Mouse (Mus musculus): ENCODE results near the gene Rhot2. TPM values are rescaled to one million over a fixed set of nuclear protein-coding genes. Genes with fewer than 3 reads are reported as not detected.
A peak's percentile ranks its signal among the peaks of the same experiment; 100 is the strongest.
"Not testable (repeated sequence)": the region's sequence is repeated elsewhere in the genome, so short reads cannot be mapped to it uniquely, and the experiment has no call there.

The Rhot2 gene
- total RNA-seq, 2 experiments from 2014 or later = 13.9 to 15.6 TPM

DNA sequence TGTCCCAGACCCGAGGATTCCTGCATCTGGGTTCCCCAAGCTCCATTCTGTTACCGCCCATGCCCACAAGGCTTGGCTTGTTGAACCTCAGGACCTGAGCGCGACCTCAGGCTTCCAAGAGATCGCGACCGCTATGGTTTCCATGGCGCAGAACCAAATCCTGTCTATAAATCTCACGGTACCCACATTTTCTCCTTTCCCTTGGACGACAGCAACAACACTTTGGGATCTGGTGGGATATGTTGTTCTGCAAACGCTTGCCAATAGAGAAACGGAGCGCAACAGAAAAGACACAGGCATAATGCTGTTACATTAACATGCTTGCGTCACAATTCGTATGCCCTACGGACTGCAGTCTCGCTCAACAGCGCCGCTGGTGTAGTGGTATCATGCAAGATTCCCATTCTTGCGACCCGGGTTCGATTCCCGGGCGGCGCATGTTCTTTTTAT is 30.1 kb upstream of the Rhot2 start, which contains the start of gene Mettl26:
Gene Mettl26, plus strand, starts transcription at position 354 of the 450 bp plus-strand sequence.
- ATAC-seq (ENCODE audit: poor library complexity, severe bottlenecking) = peak; percentile 78

DNA sequence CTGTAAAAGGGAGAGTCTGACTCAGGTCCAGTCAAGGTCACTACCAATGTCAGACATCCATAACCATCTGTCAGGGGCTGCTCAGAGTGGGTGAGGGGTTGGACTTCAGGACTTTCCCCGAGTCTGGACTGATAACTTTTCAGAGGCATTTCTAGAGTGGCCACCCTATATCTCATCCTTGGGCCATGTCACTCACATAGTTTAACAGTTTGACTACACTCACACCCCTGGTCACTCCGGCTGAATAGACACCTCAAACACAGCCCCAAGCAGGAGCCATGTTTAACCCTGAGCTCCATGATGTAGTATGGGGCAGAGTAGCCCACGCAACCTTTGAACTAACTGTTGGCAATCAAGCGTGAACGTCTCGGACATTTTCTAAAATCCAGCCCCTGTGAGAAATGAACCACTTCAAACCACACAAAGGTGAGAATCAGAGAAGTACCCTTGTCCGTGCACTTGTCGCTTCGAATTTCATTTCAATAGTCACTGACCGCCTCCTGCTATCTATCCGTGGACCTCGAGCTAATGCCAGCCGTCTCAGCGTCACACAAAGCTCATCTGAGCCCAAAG is 29.6 kb upstream of the Rhot2 start:
- no peak for ATAC-seq (ENCODE audit: poor library complexity, severe bottlenecking)

DNA sequence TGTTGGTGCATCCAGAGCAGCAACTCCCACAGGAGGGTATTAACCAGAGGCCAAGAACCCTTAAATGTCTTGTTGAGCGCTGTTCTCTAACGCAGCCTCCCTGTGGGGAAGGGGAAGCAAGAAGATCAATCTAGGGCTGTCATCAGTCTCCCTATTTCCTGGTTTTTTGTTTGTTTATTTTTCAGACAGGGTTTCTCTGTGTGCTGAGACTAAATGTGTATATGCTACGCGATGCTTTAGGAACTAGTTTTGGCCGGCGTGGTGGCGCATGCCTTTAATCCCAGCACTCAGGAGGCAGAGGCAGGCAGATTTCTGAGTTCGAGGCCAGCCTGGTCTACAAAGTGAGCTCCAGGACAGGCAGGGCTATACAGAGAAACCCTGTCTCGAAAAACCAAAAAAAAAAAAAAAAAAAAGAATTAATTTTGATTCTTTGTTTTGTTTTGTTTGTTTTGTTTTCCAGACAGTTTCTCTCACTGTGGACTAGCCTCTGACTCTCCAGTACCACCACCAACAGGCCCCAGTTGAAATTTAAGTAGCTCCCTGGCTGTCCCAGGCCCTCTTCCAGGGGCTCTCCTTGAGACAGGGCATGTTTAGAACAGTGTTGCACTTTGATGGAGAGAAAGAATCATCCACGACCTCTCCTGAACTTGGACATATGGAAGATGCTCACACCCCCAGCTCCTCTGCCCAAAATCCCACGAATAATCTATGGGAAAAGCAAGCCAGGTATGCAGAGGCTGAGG is 28.9 kb upstream of the Rhot2 start:
- ATAC-seq (ENCODE audit: poor library complexity, severe bottlenecking) = no peak

DNA sequence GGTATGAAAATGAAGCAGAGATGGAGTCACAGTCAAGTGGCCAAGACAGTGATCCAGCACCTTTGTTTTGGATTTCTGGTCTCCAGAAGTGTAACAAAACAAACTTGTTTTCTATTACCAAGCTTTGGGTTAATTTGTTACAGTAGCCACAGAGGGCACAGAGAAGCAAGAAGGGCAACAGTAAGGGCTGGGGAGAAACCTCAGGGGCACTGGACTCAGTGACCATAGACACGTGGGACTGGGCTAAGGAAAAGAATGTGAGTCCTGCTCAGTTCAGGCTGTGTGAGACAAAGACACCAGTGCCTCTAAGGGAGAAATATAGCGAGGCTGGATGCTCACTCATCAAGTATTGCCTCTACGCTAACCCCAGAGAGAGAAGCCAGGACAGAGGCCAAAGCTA is 28.0 kb upstream of the Rhot2 start:
- ATAC-seq (ENCODE audit: poor library complexity, severe bottlenecking) = no peak

DNA sequence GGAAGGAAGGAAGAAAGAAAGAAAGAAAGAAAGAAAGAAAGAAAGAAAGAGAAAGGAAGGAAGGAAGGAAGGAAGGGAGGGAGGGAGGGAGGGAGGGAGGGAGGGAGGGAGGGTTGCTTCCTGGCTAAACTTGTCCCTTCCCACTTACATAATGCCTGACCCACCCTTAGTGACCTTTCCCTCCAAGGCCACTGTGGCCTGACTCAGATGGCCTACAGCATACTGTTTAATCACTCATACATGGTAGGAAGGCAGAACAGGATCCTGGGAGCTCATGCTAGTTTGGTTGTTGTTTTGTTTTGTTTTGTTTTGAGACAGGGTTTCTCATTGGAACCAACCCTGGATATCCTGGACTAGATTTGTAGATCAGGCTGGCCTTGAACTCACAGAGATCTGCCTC is 26.9 kb upstream of the Rhot2 start:
- ATAC-seq (ENCODE audit: poor library complexity, severe bottlenecking) = not testable (repeated sequence)

DNA sequence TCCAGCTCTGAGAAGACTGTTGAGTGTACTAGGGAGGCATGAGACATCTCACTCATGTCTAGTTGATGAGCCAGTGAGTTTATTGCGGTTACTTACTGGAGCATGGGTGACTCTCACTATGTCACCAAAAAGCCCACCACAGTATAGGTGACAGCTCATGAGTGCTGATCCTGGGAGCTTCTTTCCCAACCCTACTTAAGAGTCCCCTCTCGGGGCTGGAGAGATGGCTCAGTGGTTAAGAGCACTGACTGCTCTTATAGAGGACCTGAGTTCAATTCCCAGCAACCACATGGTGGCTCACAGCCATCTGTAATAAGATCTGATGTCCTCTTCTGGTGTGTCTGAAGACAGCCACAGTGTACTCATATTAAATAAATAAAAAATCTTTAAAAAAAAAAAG is 25.3 kb upstream of the Rhot2 start:
- no peak for ATAC-seq (ENCODE audit: poor library complexity, severe bottlenecking)

DNA sequence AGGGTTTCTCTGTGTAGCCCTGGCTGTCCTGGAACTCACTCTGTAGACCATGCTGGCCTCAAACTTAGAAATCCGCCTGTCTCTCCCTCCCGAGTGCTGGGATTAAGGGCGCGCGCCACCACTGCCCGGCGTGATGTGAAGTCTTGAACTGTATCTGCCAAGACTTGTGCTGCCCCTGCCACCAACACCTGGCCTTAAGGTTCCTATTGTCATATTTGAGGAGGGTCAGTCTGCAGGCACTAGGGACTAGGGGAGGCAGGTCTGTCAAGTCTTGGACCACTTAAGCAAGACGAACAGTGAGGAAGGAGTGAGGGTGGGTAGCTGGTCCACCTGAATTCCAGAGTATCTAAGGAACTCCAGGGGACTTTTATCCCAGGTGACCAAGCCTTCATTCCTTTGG is 24.8 kb upstream of the Rhot2 start:
- ATAC-seq (ENCODE audit: poor library complexity, severe bottlenecking) = no peak

DNA sequence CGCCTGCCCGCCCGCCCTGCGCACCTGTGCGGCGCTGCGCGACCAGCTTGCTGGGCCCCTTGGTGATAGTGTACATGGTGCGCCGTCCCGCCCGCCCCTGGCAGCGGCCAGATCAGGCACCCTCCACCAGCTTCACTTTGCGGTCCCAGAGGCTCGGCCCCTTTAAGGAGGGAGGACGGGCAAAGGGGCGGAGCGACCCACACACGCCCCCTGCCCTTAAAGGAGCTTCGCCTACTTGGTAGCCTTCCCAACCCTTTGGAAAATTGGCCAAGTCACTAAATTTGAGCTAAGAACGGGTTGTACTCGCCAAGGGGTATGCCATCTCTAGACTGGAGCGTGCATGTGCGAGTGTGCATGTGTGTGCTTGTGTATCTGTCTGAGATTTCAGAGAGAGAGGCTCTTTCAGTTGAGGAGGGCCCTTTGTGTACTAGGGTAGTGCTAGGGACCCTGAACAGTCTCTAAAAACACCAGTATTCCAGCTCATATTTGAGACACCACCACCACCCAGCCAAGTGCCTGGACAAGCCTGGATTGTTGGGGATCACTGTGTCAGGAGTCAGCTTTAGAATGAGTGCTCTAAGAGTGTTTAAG is 24.0 kb upstream of the Rhot2 start, which contains the start of gene Mcrip2:
Gene Mcrip2, minus strand, starts transcription at position 164 of the 591 bp plus-strand sequence.
- ATAC-seq (ENCODE audit: poor library complexity, severe bottlenecking) = peak; percentile 66

DNA sequence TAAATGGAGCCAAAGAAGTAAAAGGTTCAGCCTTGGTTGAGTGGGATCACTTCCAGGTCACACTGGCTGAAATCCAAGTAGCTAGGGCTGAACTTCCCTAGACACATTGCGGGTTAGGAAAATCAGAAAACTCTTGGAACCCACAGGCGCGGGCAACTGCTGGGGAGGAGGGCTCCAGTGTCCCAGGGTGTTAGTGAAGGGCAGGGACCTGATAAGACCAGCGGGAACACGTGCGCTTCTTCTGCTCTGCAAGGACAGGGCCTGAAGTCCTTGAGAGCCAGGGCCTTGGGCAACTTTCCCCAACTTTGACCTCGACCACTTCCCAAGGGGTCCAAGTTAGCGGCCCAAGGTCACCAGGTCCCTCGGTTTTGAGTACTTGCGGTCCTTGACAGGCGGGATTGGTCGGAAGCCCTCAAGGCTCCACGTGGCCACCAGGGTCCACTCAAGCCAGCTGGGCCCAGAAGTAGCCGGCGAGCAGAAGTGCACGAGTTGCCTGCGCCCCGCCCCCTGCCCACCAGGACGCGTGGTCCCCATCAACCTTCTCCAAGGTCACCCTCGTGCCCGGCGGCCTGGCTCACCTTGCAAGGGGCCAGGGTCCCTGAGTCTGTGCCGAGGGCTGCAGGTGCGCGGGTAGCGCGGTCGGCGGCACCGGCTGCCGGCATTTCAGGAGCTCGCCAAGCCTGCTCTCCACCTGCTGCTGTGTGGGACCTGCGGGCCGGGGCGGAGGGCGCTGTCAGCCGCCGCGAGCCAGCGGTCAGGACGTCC is 23.4 kb upstream of the Rhot2 start:
- ATAC-seq (ENCODE audit: poor library complexity, severe bottlenecking) = peak; percentile 56

DNA sequence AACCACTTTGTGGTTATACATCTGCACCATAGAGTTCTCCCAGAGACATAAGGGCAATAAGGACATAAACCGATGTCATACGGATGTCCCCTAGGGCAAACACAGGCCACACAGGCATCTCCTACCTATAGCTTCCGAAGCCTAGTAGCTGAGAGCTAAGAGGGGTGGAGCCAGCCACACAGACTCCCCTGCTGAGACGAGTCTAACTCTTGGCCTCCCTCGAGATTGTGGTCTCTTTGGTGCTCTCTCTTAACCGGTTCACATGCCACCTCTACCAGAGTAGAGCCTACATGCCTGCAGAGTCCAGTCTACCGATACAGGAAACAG is 22.8 kb upstream of the Rhot2 start:
- 0 out of 2 replicates have a peak, but pooled peaks have one; percentile 18 for ATAC-seq (ENCODE audit: poor library complexity, severe bottlenecking)

DNA sequence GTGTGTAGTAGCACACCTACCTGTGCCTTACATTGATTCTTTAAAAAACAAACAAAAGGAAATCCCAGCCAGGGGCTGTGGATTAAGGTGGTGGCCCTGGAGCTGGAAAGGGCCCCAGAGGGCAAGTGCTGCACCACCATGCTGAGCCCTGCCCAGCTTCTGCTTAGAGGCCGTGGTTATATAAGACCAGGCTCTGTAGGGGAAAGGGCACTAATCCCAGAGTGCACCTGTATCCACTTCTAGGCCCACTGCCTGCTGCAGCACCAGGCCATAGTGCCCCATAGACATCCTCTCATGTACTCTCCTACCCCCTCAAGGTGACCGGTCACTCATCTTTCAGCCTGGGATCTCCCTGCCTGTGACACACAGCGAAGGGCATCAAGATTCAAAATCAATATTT is 21.5 kb upstream of the Rhot2 start:
- no peak for ATAC-seq (ENCODE audit: poor library complexity, severe bottlenecking)

DNA sequence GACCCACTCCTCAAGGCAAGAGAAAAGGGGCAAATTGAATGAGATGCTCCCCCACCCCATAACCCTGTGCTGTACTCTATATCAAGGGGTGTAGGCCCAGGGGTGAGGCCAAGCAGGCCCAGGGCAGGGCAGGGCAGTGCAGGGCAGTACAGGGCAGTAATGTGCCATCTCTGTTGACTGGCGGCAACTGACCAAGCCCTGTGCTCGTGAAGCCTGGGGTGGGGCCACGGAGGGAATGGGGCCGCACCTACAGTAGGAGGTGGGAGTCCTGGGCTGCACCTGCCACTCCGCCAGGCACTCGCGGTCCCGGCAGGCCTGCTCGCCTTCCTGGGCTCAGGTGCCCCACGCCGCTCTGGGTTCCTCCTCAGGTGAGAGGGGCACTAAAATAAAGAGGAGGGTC is 20.6 kb upstream of the Rhot2 start:
- ATAC-seq (ENCODE audit: poor library complexity, severe bottlenecking) = no peak

DNA sequence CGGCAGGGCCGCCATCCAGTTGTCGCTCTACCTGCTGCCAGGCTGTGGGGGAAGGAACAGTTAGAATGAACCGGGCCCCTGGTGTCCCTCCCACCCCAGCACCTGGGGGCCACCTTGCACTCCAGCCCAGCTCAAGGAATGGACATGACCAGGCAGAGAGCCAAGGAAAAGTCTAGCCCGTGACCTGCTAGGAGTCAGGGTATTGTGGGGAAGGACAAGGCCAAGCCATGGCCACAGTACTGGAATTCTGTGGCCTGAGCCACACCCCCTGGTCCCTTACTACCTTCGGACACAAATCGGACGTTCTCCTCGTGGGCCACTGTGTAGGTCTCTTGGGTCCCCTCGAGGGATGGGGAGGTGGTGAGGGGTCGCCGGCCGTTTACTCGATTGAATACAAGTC is 19.7 kb upstream of the Rhot2 start:
- no peak for ATAC-seq (ENCODE audit: poor library complexity, severe bottlenecking)

DNA sequence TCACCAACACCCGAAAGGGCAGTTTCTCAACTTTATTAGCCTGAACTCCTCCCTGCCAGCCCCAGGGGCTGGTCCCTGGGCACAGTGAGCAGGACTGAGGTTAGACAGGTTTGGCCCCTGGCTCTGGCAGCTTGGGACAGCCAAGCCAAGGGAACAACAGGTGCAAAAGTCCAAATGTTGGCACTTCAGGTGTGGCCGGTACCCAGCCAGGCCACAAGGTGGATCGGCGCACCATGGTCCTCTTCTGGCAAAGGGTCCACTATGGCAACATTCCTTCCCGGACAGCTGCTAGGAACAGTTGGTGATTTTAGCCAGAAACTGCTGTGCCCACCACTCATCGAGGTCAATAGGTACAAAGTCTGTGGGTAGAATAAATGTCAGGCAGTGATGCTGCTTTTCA is 19.0 kb upstream of the Rhot2 start:
- no peak for ATAC-seq (ENCODE audit: poor library complexity, severe bottlenecking)

DNA sequence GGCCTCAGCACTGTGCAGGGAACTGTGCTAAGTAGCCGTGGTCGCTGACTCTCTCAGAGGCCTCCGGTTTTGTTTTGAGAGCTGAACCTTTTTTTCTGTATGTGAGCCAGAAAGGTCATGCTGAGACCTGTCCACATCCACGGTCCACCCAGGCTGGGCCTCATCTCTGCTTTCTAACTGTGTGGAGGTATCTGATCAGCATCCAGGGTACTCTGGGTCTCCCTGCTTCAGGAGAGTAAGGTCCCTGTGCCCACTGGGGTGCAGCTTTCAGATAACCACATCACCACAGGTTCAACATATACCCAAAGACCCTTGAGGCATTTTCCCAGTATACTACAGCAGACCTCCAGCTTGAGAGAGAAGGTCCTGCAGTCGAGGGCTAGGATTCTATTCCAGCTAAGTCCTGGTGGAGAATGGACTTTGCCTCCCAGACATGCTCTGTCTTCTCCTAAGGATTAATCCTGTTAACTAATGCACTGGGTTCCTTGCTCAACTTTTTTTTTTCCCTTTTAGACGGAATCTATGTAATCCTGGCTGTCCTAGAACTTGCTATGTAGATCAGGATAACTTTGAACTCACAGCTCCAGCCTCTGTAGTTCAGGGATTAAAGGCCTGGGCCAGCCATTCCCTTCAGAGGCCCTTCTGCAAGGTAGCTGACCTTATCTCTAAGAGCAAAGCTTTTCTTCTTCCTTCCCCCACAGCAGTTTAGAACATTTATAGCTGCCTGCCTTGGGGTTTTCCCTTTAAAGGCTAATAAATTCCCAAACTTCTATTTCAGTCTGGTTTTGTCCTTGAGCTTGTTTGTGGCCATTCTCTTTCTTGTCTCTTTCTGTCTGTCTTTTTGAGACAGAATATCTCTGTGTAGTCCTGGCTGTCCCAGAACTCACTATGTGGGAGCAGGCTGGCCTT is 17.3 kb upstream of the Rhot2 start:
- no peak for ATAC-seq (ENCODE audit: poor library complexity, severe bottlenecking)

DNA sequence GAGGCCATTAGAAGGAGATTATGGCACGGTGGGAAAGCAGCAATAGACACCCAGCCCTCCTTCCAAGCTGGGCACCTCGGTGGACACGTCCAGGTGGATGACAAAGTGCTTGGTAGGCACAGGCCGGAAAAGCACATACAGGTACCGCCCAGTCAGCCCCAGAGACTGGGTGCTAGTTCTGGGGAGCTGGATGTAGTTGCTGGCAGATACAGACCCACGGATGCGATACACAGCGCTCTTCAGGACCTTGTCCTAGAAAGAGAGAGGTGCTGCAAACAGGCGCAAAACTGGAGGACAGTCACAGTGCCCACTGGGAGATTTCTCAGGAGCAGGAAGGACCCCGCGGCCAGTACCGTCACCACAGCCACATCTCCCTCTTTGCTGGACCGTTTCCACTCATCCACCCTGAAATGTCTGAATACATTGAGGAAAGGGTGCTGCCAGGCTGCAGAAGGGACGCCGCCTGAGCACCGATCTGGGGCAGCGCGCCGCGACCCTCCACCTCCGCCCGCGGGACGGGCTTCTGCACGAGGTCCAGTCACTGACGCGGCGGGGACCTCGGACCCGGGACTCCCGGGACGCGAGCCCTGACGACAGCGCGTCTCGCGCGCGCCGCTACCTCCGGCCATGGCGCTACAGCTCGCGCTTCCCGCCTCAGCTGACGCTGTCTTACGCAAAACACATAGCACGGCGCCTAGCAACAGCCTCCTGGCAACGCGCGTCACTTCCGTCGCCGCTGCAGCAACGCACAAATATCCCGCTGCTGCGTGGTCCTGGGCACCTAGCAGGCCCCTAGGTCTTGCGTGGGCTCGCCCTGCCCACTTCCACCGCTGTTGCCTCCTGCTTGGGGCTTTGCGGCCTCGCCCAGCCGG is 16.4 kb upstream of the Rhot2 start, which contains the start of gene Wdr90:
Gene Wdr90, minus strand, starts transcription at position 670 of the 872 bp plus-strand sequence.
- peak; percentile 100 for ATAC-seq (ENCODE audit: poor library complexity, severe bottlenecking)

DNA sequence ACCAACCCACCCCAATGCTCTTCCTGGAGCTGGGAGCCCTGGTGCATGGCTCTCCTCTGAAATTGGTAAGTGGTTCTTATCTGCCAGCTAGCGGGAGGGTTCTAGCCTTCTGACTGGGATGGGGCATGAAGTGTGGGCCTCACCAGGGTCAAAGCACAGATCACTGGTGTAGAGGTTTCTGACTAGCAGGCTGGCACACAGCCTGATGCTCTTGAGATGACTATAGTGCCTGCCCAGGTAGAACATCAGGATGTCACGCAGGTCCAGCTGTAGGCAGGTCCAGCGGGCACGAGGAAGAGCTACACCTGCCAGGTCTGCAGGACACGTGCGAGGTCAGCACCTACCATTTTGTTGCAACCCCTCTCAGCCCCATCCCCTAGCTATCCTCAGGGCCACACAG is 15.6 kb upstream of the Rhot2 start:
- ATAC-seq (ENCODE audit: poor library complexity, severe bottlenecking) = no peak

DNA sequence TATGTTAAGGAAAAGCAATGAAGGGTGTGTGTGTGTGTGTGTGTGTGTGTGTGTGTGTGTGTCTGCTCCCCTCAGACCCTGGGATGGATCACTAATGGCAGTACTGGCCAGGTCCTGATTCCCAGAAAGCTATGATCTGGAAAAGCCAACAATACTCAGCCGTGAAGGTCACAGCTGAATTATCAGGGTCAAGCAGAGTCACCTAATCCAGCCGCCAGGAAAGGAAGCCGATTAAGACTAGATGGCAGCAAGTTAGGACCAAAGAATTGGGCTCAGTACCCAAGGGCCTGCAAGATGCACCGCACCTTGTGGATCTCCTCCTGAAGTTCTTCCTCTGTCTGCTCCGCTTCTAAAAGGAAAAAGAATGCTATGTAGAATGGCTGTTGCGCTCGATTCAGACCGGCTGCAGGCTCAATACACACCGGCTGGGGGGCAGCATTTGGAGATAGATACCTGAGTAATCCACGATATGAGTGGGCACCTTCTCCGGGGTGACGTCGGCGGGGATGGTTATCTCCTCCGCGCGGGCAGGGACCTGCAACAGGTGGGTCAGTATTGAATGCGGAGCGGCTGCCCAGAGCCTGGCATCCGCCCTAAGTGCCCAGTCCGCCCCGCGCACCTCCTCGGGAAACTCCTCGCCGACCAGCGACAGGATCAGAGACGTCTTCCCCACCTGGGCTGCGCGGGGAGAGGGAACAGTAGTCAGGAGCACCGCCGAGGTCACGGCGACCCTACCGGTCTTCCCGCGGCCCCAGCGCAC is 835 bp downstream of the Rhot2 start:
- peak; percentile 16; the same call in 1 of the 2 replicates for ATAC-seq (ENCODE audit: poor library complexity, severe bottlenecking)

DNA sequence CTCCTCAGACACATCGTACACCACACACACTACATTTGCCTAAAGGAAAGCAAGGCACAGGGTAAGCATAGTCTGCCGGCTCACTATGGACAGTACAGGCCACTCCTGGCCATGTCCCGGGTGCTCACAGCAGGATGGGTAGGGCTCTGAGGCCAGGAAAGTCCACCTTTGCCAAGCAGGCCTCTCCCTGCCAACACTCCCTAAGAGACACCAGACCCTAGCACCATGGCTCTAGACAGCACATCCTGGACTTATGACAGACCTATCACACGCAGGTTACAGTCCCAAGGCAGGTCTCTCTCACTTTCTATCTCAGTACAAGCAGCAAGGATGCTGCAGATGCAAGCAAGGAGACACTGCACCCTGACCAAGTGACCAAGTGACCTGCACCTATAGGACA is 1.5 kb downstream of the Rhot2 start:
- no peak for ATAC-seq (ENCODE audit: poor library complexity, severe bottlenecking)

Data from megakaryocyte, adult 5-6 weeks (primary cell).